Mouse (Mus musculus) CH12.LX (cell line): ENCODE data around the gene Isg20l2.

Experiments
- GABPA ChIP-seq: IDR thresholded peaks from 2 replicates; pipeline ENCODE4 v1.6.1; 2012; ENCODE audit warnings: low read depth, low read length, improper control_type of control experiment, inconsistent platforms; ENCODE audit not compliant: insufficient replicate concordance
- SMC3 ChIP-seq: IDR thresholded peaks from 2 replicates; pipeline ENCODE4 v1.6.1; 2011; ENCODE audit warnings: low read depth, low read length, improper control_type of control experiment
- ZC3H11A ChIP-seq: IDR thresholded peaks from 2 replicates; pipeline ENCODE4 v1.6.1; 2012; ENCODE audit warnings: low read depth, mild to moderate bottlenecking, inconsistent platforms, low read length, improper control_type of control experiment

DNA sequence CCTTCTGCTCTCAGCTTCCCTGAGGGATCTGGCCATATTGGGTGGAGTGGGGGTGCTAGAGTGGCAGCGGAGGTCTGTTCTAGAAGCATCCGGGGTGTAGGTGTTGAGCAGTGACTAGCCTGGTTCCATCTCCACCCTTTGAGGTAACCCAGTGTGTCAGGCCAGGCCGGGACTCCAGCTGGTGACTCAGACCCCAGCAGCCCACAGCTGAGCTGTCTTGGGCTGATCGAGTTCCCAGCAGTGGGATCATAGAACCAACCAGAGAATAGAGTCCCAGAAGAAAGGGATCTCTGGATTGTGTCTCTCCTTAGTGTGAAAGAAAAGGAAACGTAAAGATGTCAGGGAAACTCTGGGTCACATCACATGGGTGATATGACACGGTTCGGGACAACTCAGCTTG lies 29.3 kb downstream of the Isg20l2 start:
- TF ChIP-seq GABPA = no peak
- no peak for TF ChIP-seq SMC3
- no peak for TF ChIP-seq ZC3H11A
